Mouse (Mus musculus): Measurements from ENCODE around the gene Erp27. TPM values are rescaled to one million over a fixed set of nuclear protein-coding genes. Genes with fewer than 3 reads are reported as not detected.

Erp27 gene
- total and polyA plus RNA-seq, 2 experiments from 2014 or later, result 0.19 to 0.92 TPM

DNA sequence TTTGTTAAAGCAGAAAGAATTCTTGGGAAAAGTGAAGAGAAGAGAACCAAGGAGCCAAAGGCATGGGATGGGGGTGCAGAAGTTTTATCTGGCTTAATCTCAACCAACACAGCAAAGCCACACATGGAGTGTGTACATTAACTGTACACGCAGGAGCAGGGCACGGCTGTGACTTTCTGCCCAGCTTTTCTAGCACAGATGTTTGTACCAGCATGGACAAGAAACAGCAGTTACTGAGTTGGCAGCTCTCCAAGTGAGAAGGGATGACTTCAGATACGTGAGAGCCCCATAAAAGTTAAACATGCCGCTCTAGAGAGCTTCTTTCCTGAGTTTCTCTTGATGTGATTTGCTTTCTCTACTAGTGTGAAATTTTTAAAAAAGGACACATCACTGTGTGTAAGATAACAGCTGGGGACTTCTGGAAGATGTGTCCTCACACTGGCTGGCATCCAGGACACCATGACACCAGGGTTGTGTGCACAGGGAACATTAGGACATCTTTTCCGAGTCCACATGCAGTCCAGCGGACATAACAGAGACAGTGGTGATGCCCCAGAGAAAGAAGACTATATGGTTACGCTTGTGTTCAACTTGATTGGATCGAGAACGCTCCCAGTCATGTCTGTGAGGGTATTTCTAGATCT, 11.6 kb downstream of the Erp27 start:
- no peaks in the 10 kb centered on the region for H3K36me3 ChIP-seq (ENCODE audit: insufficient read depth)
- H3K9me3 ChIP-seq (ENCODE audit: low read length), result no peaks in the 10 kb centered on the region
- no peak overlapping the region for H3K4me3 ChIP-seq (ENCODE audit: low read depth, low read length)
- DNase-seq, result peak; percentile 32
- 74% methylated on average over 9 of the region's 9 CpGs for WGBS
- H3K4me1 ChIP-seq (ENCODE audit: insufficient read depth), result 0 out of 2 replicates have a peak, but pooled peaks cover 5% of the 10 kb centered on the region
- H3K9ac ChIP-seq, result no peak overlapping the region
- no peak for TF ChIP-seq CTCF (IDR thresholded peaks at IDR 0.05; ENCODE audit: low read depth)
- no peaks in the 10 kb centered on the region for H3K27me3 ChIP-seq (ENCODE audit: insufficient read depth, low read length)
- H3K4me2 ChIP-seq (ENCODE audit: low read depth), result no peak overlapping the region
- no peak for ATAC-seq
- no peak overlapping the region for H3K27ac ChIP-seq (ENCODE audit: low read depth, low read length)

DNA sequence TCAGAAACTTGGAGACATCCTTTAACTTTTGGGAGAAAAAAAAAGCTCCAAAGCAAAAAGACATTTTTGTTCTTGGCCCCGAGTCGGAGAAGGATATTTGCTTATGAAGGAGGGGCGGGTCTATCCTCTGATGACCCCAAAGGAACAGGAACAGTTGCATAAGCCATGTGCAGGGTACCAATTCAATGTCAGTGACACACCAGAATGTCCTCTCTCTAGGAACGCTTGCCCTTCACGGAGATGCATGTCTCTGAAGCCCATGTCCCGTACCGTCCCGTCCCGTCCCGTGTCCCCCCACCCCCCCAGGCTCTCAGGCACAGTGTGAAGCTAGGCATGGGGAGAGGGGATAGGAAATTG, 15.1 kb downstream of the Erp27 start:
- TF ChIP-seq CTCF (IDR thresholded peaks at IDR 0.05; ENCODE audit: low read depth), result no peak
- no peak overlapping the region for H3K27ac ChIP-seq (ENCODE audit: low read depth, low read length)
- H3K9me3 ChIP-seq (ENCODE audit: low read length), result no peaks in the 10 kb centered on the region
- H3K27me3 ChIP-seq (ENCODE audit: insufficient read depth, low read length), result no peaks in the 10 kb centered on the region
- ATAC-seq (no peak), DNase-seq (no peak)
- H3K4me2 ChIP-seq (ENCODE audit: low read depth), result no peak overlapping the region
- no peaks in the 10 kb centered on the region for H3K4me1 ChIP-seq (ENCODE audit: insufficient read depth)
- H3K4me3 ChIP-seq (ENCODE audit: low read depth, low read length), result no peak overlapping the region
- H3K9ac ChIP-seq, result no peak overlapping the region
- 79% methylated on average over 10 of the region's 10 CpGs for WGBS
- no peaks in the 10 kb centered on the region for H3K36me3 ChIP-seq (ENCODE audit: insufficient read depth)

DNA sequence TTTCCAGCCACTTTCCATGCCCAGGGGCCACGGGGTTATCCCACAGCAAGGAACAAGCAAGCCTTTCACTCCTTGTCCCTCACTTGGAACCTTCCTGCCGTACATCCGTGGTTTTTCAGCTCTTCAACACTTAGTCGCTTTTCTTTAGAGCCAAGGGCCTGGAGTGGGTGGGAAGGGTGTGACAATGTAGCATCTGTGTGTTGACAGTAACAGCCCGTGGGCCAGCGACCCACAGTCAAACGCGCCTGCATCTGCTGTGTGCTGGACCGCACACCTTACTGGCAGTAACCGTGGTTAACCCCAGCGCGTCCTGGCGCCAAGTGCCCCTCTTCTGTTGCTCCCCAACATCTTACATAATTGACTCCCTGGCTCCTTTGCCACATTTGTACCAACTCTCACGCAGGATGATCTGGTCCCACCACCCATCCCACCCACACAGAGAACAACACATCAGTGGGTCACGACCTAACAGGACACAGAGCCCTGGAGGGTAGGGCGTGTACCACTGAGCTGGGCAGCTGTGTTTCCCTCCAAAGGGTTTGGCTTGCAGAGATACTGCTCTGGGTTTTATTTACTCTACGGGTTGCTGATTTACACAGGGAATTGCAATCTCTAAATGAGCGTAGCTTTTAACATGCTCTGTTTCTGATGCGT, 15.6 kb downstream of the Erp27 start:
- Histone ChIP-seq H3K27me3 (ENCODE audit: insufficient read depth, low read length) (no peaks in the 10 kb centered on the region), H3K36me3 (ENCODE audit: insufficient read depth) (no peaks in the 10 kb centered on the region), H3K9me3 (ENCODE audit: low read length) (no peaks in the 10 kb centered on the region), H3K4me3 (ENCODE audit: low read depth, low read length) (no peak overlapping the region), H3K9ac (no peak overlapping the region), H3K4me1 (ENCODE audit: insufficient read depth) (no peaks in the 10 kb centered on the region), H3K4me2 (ENCODE audit: low read depth) (no peak overlapping the region), H3K27ac (ENCODE audit: low read depth, low read length) (no peak overlapping the region)
- DNase-seq, result no peak
- no peak for TF ChIP-seq CTCF (IDR thresholded peaks at IDR 0.05; ENCODE audit: low read depth)
- ATAC-seq, result no peak
- 87% methylated on average over 19 of the region's 19 CpGs for WGBS

DNA sequence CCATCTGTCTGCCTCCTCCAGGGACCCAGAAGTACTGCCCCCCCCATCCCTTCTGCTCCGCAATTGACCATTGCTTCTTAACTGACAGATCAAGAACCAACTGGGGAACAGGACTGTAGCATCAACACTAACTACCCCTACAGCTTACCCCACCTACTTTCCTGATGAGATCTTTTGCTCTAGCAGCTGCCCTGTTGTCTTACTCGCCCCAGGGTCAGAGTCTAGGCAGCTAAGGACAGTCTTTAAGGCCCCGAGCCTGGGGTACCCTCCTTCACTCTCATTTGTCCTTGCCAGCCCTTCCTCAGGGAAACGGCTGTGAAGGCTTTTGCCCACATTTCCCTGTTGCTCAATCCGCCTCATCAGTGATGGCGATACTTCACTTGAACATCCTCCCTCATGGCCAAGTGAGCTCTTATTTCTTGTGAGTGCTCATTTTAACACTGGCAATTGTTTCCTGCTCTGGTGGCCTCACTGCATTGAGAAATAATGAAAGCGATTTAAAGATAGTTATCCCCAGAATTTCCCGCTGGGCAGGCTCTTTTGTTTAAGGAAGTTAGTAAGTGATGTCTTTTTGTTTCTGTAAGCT, 18.0 kb downstream of the Erp27 start:
- DNase-seq (no peak), ATAC-seq (no peak)
- H3K4me2 ChIP-seq (ENCODE audit: low read depth), result no peak overlapping the region
- H3K36me3 ChIP-seq (ENCODE audit: insufficient read depth), result no peaks in the 10 kb centered on the region
- H3K9ac ChIP-seq, result no peak overlapping the region
- TF ChIP-seq CTCF (IDR thresholded peaks at IDR 0.05; ENCODE audit: low read depth), result no peak
- no peaks in the 10 kb centered on the region for H3K9me3 ChIP-seq (ENCODE audit: low read length)
- no peaks in the 10 kb centered on the region for H3K4me1 ChIP-seq (ENCODE audit: insufficient read depth)
- H3K27me3 ChIP-seq (ENCODE audit: insufficient read depth, low read length), result no peaks in the 10 kb centered on the region
- WGBS, result 56% methylated on average over 8 of the region's 8 CpGs
- no peak overlapping the region for H3K4me3 ChIP-seq (ENCODE audit: low read depth, low read length)
- no peak overlapping the region for H3K27ac ChIP-seq (ENCODE audit: low read depth, low read length)

DNA sequence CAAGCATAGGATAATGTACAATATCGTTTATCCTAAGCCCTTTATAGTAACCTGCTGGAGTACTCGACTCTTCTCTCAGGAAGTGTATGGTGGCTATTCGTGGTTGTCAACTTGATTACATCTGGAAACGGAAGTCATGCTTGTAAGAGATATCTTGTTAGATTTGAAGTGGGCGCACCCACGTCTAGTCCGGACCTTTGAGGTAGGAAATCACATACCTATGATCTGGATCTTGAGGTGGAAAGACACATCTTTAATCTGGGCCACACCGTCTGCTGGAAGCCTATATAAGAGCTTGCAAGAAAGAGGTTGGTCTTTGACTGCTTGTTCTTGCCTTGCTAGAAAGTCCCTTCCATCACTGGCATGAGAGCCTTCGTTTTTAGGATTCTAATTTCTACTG, 19.5 kb downstream of the Erp27 start:
- ATAC-seq (no peak), DNase-seq (no peak)
- TF ChIP-seq CTCF (IDR thresholded peaks at IDR 0.05; ENCODE audit: low read depth), result no peak
- WGBS, result 93% methylated on average over 9 of the region's 9 CpGs
- H3K27ac ChIP-seq (ENCODE audit: low read depth, low read length), result no peak overlapping the region
- no peaks in the 10 kb centered on the region for H3K4me1 ChIP-seq (ENCODE audit: insufficient read depth)
- no peak overlapping the region for H3K4me3 ChIP-seq (ENCODE audit: low read depth, low read length)
- no peaks in the 10 kb centered on the region for H3K27me3 ChIP-seq (ENCODE audit: insufficient read depth, low read length)
- H3K36me3 ChIP-seq (ENCODE audit: insufficient read depth), result no peaks in the 10 kb centered on the region
- H3K9ac ChIP-seq, result no peak overlapping the region
- H3K4me2 ChIP-seq (ENCODE audit: low read depth), result no peak overlapping the region
- no peaks in the 10 kb centered on the region for H3K9me3 ChIP-seq (ENCODE audit: low read length)

DNA sequence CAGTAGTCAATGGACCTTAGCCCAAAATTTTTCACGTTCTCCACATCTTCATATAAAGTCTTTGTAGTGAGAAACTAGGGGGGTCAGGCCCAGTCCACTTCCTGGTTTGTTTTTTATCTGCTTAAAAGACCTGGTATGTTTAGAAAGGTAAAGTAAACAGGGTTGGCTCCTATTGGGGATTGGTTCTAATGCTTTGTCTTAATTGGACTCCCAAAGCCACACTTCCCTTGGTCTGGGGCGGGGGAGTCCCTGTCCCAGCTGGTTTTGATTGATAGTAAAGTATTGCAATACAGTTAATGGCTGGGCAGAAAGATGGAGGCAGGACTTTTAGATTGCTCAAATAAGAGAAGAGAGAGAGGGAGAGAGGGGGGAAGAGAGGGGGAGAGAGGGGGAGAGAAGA, 21.0 kb downstream of the Erp27 start:
- H3K4me3 ChIP-seq (ENCODE audit: low read depth, low read length), result no peak overlapping the region
- DNase-seq, result no peak
- 87% methylated on average over 2 of the region's 2 CpGs for WGBS

DNA sequence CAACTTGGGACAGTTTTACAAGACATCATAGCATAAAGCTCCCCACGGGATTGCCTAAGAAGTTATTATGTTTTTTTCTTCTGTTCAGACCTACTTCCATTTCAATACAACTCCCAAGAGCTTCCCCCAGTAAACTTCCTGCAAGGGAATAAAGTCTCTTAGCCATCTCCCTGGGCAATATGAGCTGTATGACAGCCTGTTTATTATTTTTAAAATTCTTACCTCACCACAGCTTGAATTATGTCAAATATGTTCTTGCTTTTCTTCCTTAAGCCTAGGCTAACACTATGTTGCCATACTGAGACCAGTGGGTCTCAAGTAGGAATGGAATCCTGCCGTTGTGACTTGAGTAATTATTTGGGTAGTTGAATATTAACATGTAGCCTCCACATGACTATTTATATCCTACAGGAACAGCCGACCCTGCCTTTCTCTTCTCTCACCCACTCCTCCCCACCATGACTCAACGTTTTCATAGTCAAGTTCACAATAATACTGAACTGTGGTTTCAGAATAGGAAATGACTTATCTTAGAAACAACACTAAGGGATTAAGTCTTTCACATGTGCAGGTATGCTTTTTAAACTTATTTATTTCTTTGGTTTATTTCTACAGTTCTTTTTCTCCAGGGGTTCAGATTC, 21.5 kb downstream of the Erp27 start:
- no peak for DNase-seq
- no peak for ATAC-seq
- H3K9ac ChIP-seq, result no peak overlapping the region
- H3K4me3 ChIP-seq (ENCODE audit: low read depth, low read length), result no peak overlapping the region
- no peaks in the 10 kb centered on the region for H3K4me1 ChIP-seq (ENCODE audit: insufficient read depth)
- TF ChIP-seq CTCF (IDR thresholded peaks at IDR 0.05; ENCODE audit: low read depth), result no peak
- H3K4me2 ChIP-seq (ENCODE audit: low read depth), result no peak overlapping the region
- H3K27ac ChIP-seq (ENCODE audit: low read depth, low read length), result no peak overlapping the region
- WGBS, result 83% methylated on average over 4 of the region's 4 CpGs
- no peaks in the 10 kb centered on the region for H3K36me3 ChIP-seq (ENCODE audit: insufficient read depth)
- no peaks in the 10 kb centered on the region for H3K9me3 ChIP-seq (ENCODE audit: low read length)
- no peaks in the 10 kb centered on the region for H3K27me3 ChIP-seq (ENCODE audit: insufficient read depth, low read length)

More for the DNA sequence above, 21.0 kb downstream of the Erp27 start:
- Histone ChIP-seq H3K27ac (ENCODE audit: low read depth, low read length) (no peak overlapping the region), H3K4me2 (ENCODE audit: low read depth) (no peak overlapping the region), H3K9ac (no peak overlapping the region), H3K9me3 (ENCODE audit: low read length) (no peaks in the 10 kb centered on the region), H3K4me1 (ENCODE audit: insufficient read depth) (no peaks in the 10 kb centered on the region), H3K27me3 (ENCODE audit: insufficient read depth, low read length) (no peaks in the 10 kb centered on the region), H3K36me3 (ENCODE audit: insufficient read depth) (no peaks in the 10 kb centered on the region)
- TF ChIP-seq CTCF (IDR thresholded peaks at IDR 0.05; ENCODE audit: low read depth), result no peak
- ATAC-seq, result no peak
